Mouse (Mus musculus): Measurements from ENCODE around the gene Ctnnal1. TPM values are rescaled to one million over a fixed set of nuclear protein-coding genes. Genes with fewer than 3 reads are reported as not detected.
A peak's percentile ranks its signal among the peaks of the same experiment; 100 is the strongest.

Gene Ctnnal1
- total RNA-seq, 2 experiments from 2014 or later, result 15.2 to 15.5 TPM

- peak; percentile 98 for DNase-seq
Observed at GRCm38 (mm10) chr4:56801907-56802668, 62.9 kb downstream of the Ctnnal1 start, which contains the start of the genes Elp1 and Fam206a. Elp1 (minus strand) TSS chr4:56802331. Fam206a (plus strand) TSS chr4:56802345.

- DNase-seq, result no peak
Observed at GRCm38 (mm10) chr4:56791373-56791772, 73.6 kb downstream of the Ctnnal1 start.

GRCm38 (mm10) chr4:56771065-56771464 is 93.9 kb downstream of the Ctnnal1 start:
- no peak for DNase-seq

GRCm38 (mm10) chr4:56768913-56769312 is 96.1 kb downstream of the Ctnnal1 start:
- no peak for DNase-seq

- DNase-seq, result no peak
Observed at GRCm38 (mm10) chr4:56767861-56768284, 97.1 kb downstream of the Ctnnal1 start.

Small RNA genes lying within 50 kb of the gene (microRNA-seq; reads per million reads assigned to microRNA genes)
- 31.8 to 44.7 reads per million in 2 experiments for gene Mir32

Other genes with a start within 250 kb of the Ctnnal1 start
- gene Gm26657, start 125.1 kb downstream of the Ctnnal1 start, total RNA-seq (2021), result not detected
- gene Actl7b, start 123.7 kb downstream of the Ctnnal1 start, total RNA-seq (2021), result not detected
- gene Actl7a, start 121.8 kb downstream of the Ctnnal1 start, total RNA-seq (2021), result not detected
- gene Elp1, start 62.9 kb downstream of the Ctnnal1 start, total RNA-seq (2021), result 10 to 100 TPM; 28.3 to 30.8 TPM
- 1 to 10 TPM; 3.5 to 4.0 TPM for gene Fam206a, start 62.8 kb downstream of the Ctnnal1 start, total RNA-seq (2021)
- gene Tmem245, start 82.2 kb upstream of the Ctnnal1 start, total RNA-seq (2021), result 10 to 100 TPM; 22.7 to 23.9 TPM
- gene Frrs1l, start 125.2 kb upstream of the Ctnnal1 start, total RNA-seq (2021), result under 1 TPM; 0.12 to 0.34 TPM

Measured in gastrocnemius, postnatal 10 days (tissue).